Mouse (Mus musculus) MEL (cell line): ENCODE measurements at regions not wholly inside any gene's neighbourhood (a gene's known extent, or its start where the extent isn't known, plus 50 kb on each side); places are given as distances from the start of the nearest gene placed in this dataset.

Source experiments
- DNase-seq: peaks from one replicate; pipeline ENCODE4 v3.0.0; 2011; ENCODE audit warnings: low read depth, low spot score
- H3K27ac ChIP-seq: 2 replicates; pipeline ENCODE4 v1.5.1; 2012; ENCODE audit warnings: low read depth, mild to moderate bottlenecking, control low read depth, low read length, moderate library complexity; ENCODE audit not compliant: control insufficient read depth
- H3K27me3 ChIP-seq, 2 experiments: fragments of 150-350 bp in 1 of 2; sonication (generic) in 1 of 2; 2 replicates each; pipeline ENCODE4 v1.6.1; 2012; ENCODE audit warnings: low read length in 2 of 2, mild to moderate bottlenecking in 2 of 2, improper control_type of control experiment in 1 of 2, moderate library complexity in 1 of 2; ENCODE audit not compliant: insufficient read depth in 2 of 2, control insufficient read depth in 1 of 2
- H3K36me3 ChIP-seq, 2 experiments: 2 replicates each; pipeline ENCODE4 v1.6.1; 2012 to 2014; ENCODE audit warnings: low read length in 2 of 2, improper control_type of control experiment in 1 of 2, inconsistent platforms in 1 of 2, mild to moderate bottlenecking in 1 of 2; ENCODE audit not compliant: insufficient read depth in 2 of 2, control insufficient read depth in 1 of 2
- H3K4me1 ChIP-seq, 2 experiments: fragments of 150-350 bp in 1 of 2; sonication (generic) in 1 of 2; 2 replicates each; pipeline ENCODE4 v1.6.1; 2012; ENCODE audit warnings: low read length in 2 of 2, improper control_type of control experiment in 1 of 2, mild to moderate bottlenecking in 1 of 2; ENCODE audit not compliant: insufficient read depth in 2 of 2, control insufficient read depth in 1 of 2
- H3K4me3 ChIP-seq, 2 experiments: fragments of 150-350 bp in 1 of 2; sonication (generic) in 1 of 2; 2 replicates each; pipeline ENCODE4 v1.5.1; 2012; ENCODE audit warnings: low read depth in 2 of 2, low read length in 2 of 2, mild to moderate bottlenecking in 2 of 2, moderate library complexity in 2 of 2, control low read depth in 1 of 2, improper control_type of control experiment in 1 of 2; ENCODE audit not compliant: control insufficient read depth in 1 of 2, insufficient read depth in 1 of 2
- H3K79me2 ChIP-seq: 2 replicates; pipeline ENCODE4 v1.6.1; 2012; ENCODE audit warnings: mild to moderate bottlenecking, low read length, moderate library complexity; ENCODE audit not compliant: control insufficient read depth, poor library complexity, insufficient read depth
- H3K9ac ChIP-seq: 2 replicates; pipeline ENCODE4 v1.6.1; 2012; ENCODE audit warnings: low read depth, mild to moderate bottlenecking, control low read depth, low read length, moderate library complexity; ENCODE audit not compliant: control insufficient read depth, poor library complexity, severe bottlenecking
- H3K9me3 ChIP-seq: fragments of 150-350 bp; sonication (generic); replicated peaks from 2 replicates; pipeline ENCODE4 v1.6.1; 2012; ENCODE audit warnings: mild to moderate bottlenecking, low read length, improper control_type of control experiment, moderate library complexity; ENCODE audit not compliant: insufficient read depth
- E2F4 ChIP-seq: IDR thresholded peaks from 2 replicates; pipeline ENCODE4 v1.6.1; 2011; ENCODE audit warnings: low read depth, low read length, improper control_type of control experiment, borderline replicate concordance
- ELF1 ChIP-seq: IDR thresholded peaks from 2 replicates; pipeline ENCODE4 v1.6.1; 2014; ENCODE audit warnings: low read depth, mild to moderate bottlenecking, inconsistent platforms, low read length, improper control_type of control experiment, moderate library complexity
- GATA1 ChIP-seq: IDR thresholded peaks from 2 replicates; pipeline ENCODE4 v1.6.1; 2011; ENCODE audit warnings: low read depth, low read length, improper control_type of control experiment
- HCFC1 ChIP-seq: IDR thresholded peaks from 2 replicates; pipeline ENCODE4 v1.6.1; 2012; ENCODE audit warnings: low read depth, mild to moderate bottlenecking, inconsistent platforms, low read length, improper control_type of control experiment, moderate library complexity
- JUND ChIP-seq: IDR thresholded peaks from 2 replicates; pipeline ENCODE4 v1.6.1; 2011; ENCODE audit warnings: low read depth, mild to moderate bottlenecking, improper control_type of control experiment, low read length
- KAT2A ChIP-seq: conservative IDR thresholded peaks from 2 replicates; pipeline ENCODE4 v1.6.1; 2012; ENCODE audit warnings: low read depth, low read length, improper control_type of control experiment, inconsistent platforms
- MAFK ChIP-seq: IDR thresholded peaks from 2 replicates; pipeline ENCODE4 v1.6.1; 2011; ENCODE audit warnings: low read depth, mild to moderate bottlenecking, low read length, improper control_type of control experiment, borderline replicate concordance
- MAX ChIP-seq: IDR thresholded peaks from 2 replicates; pipeline ENCODE4 v1.6.1; 2011; ENCODE audit warnings: low read length, improper control_type of control experiment
- MAZ ChIP-seq: IDR thresholded peaks from 2 replicates; pipeline ENCODE4 v1.6.1; 2012; ENCODE audit warnings: low read depth, mild to moderate bottlenecking, inconsistent platforms, low read length, improper control_type of control experiment
- MEF2A ChIP-seq: IDR thresholded peaks from 2 replicates; pipeline ENCODE4 v1.6.1; 2014; ENCODE audit warnings: low read depth, mild to moderate bottlenecking, inconsistent platforms, low read length, improper control_type of control experiment; ENCODE audit not compliant: poor library complexity, insufficient replicate concordance, severe bottlenecking; ENCODE audit errors: extremely low read depth
- NELFE ChIP-seq: IDR thresholded peaks from 2 replicates; pipeline ENCODE4 v1.6.1; 2011; ENCODE audit warnings: low read depth, low read length, improper control_type of control experiment
- POLR2A ChIP-seq, 2 experiments: IDR thresholded peaks; 2 replicates each; pipeline ENCODE4 v1.6.1; 2011 to 2012; ENCODE audit warnings: low read length in 2 of 2, mild to moderate bottlenecking in 2 of 2, control low read depth in 1 of 2, improper control_type of control experiment in 1 of 2, low read depth in 1 of 2, moderate library complexity in 1 of 2; ENCODE audit not compliant: control insufficient read depth in 1 of 2, insufficient read depth in 1 of 2, poor library complexity in 1 of 2
- POLR2AphosphoS2 ChIP-seq: IDR thresholded peaks from 2 replicates; pipeline ENCODE4 v1.6.1; 2011; ENCODE audit warnings: low read length, improper control_type of control experiment
- POLR2AphosphoS5 ChIP-seq: IDR thresholded peaks from 2 replicates; pipeline ENCODE4 v1.6.1; 2012; ENCODE audit warnings: low read depth, borderline replicate concordance, mild to moderate bottlenecking, inconsistent platforms, low read length, moderate library complexity, mixed read lengths
- RAD21 ChIP-seq: IDR thresholded peaks from 2 replicates; pipeline ENCODE4 v1.6.1; 2011; ENCODE audit warnings: mild to moderate bottlenecking, low read depth, low read length, improper control_type of control experiment
- RCOR1 ChIP-seq: IDR thresholded peaks from 2 replicates; pipeline ENCODE4 v1.6.1; 2012; ENCODE audit warnings: low read depth, mild to moderate bottlenecking, inconsistent platforms, low read length, improper control_type of control experiment
- SIN3A ChIP-seq: IDR thresholded peaks from 2 replicates; pipeline ENCODE4 v1.6.1; 2012; ENCODE audit warnings: low read length, improper control_type of control experiment, inconsistent platforms
- SMC3 ChIP-seq: IDR thresholded peaks from 2 replicates; pipeline ENCODE4 v1.6.1; 2011; ENCODE audit warnings: low read depth, low read length, improper control_type of control experiment
- TBP ChIP-seq: IDR thresholded peaks from 2 replicates; pipeline ENCODE4 v1.8.0; 2011; ENCODE audit warnings: low read depth, low read length, improper control_type of control experiment
- UBTF ChIP-seq: IDR thresholded peaks from 2 replicates; pipeline ENCODE4 v1.6.1; 2012; ENCODE audit warnings: low read depth, mild to moderate bottlenecking, inconsistent platforms, low read length, improper control_type of control experiment, moderate library complexity, borderline replicate concordance; ENCODE audit not compliant: insufficient read depth
- USF1 ChIP-seq: IDR thresholded peaks from 2 replicates; pipeline ENCODE4 v1.6.1; 2014; ENCODE audit warnings: low read depth, mild to moderate bottlenecking, inconsistent platforms, low read length, improper control_type of control experiment, moderate library complexity
- USF2 ChIP-seq, 2 experiments: IDR thresholded peaks; 2 replicates each; pipeline ENCODE4 v1.6.1; 2011 to 2012; ENCODE audit warnings: improper control_type of control experiment in 2 of 2, low read length in 2 of 2, borderline replicate concordance in 1 of 2, inconsistent platforms in 1 of 2, low read depth in 1 of 2, mild to moderate bottlenecking in 1 of 2; ENCODE audit not compliant: insufficient read depth in 1 of 2
- ZKSCAN1 ChIP-seq: IDR thresholded peaks from 2 replicates; pipeline ENCODE4 v1.6.1; 2012; ENCODE audit warnings: low read depth, mild to moderate bottlenecking, inconsistent platforms, low read length, improper control_type of control experiment, moderate library complexity
- ZMIZ1 ChIP-seq: IDR thresholded peaks from 2 replicates; pipeline ENCODE4 v1.6.1; 2012; ENCODE audit warnings: low read depth, mild to moderate bottlenecking, inconsistent platforms, low read length, improper control_type of control experiment, moderate library complexity

DNA sequence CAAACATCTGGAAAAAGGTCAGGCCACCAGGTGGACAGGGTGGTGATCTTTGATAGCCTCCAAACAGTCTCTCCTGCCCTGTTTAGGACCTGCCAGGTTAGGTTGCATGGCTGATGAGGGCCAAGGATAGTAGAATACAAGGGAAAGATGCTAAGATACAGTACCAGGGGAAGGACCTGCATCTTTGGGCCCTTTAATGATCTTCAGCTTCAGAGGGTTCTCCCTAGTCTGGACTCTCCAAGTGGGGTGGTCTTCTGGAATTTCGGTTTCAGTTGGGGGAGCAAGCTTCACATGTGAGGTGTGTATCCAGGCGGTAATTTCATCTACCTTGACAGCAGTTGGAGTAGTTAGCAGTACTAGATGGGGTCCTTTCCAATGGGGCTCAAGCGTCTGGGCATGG is 316.6 kb upstream of the Meis1 start:
- no peaks in the 10 kb centered on the region for H3K79me2 ChIP-seq
- H3K36me3 ChIP-seq: no peaks in the 10 kb centered on the region
- no peak overlapping the region for H3K4me3 ChIP-seq
- DNase-seq: no peak
- no peaks in the 10 kb centered on the region for H3K4me1 ChIP-seq
- H3K9ac ChIP-seq: no peak overlapping the region
- H3K27me3 ChIP-seq: no peaks in the 10 kb centered on the region
- no peak overlapping the region for H3K27ac ChIP-seq
- H3K9me3 ChIP-seq: no peaks in the 10 kb centered on the region
- TF ChIP-seq E2F4 (no peak), ZKSCAN1 (no peak), USF1 (no peak), NELFE (no peak)

- no peaks in the 10 kb centered on the region for H3K79me2 ChIP-seq
- H3K9ac ChIP-seq: no peak overlapping the region
- TF ChIP-seq E2F4 (no peak), HCFC1 (no peak), TBP (no peak), MAZ (no peak)
- no peaks in the 10 kb centered on the region for H3K9me3 ChIP-seq
- no peak for DNase-seq
- H3K4me1 ChIP-seq: no peaks in the 10 kb centered on the region
- no peak overlapping the region for H3K4me3 ChIP-seq
- H3K27ac ChIP-seq: no peak overlapping the region
- H3K36me3 ChIP-seq: no peaks in the 10 kb centered on the region
- H3K27me3 ChIP-seq: no peaks in the 10 kb centered on the region; a peak in 2 of 4 replicates
Observed at GRCm38 (mm10) chr11:19339721-19340317, 321.0 kb upstream of the Meis1 start.

DNA sequence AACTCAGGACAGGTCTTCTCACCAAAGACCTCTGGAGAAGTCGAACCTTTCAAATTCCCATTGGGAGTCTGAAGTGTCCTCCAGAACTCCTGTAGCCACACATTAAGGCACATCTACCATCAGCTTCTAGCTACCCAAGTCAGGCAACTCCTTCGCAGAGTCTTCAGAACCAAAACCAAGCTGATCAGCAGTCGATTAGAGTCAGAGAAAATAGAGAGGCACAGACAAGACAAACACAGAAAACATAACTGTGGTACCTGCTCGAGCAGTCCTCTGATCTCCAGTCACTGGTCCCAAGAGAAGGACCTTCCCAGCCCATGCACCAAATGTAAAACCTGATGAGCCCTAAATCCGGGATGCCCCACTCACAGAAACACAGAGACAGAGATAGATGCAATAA is 322.1 kb upstream of the Meis1 start:
- Histone ChIP-seq H3K36me3 (no peaks in the 10 kb centered on the region), H3K27ac (no peak overlapping the region), H3K9ac (no peak overlapping the region), H3K9me3 (no peaks in the 10 kb centered on the region), H3K27me3 (no peaks in the 10 kb centered on the region; a peak in 2 of 4 replicates), H3K79me2 (no peaks in the 10 kb centered on the region)
- no peak for DNase-seq
- TF ChIP-seq RAD21 (no peak), SIN3A (no peak), RCOR1 (no peak), ZMIZ1 (no peak), UBTF (no peak), MAZ (no peak), MAFK (no peak), KAT2A (no peak), MAX (no peak), E2F4 (no peak), ELF1 (no peak), USF2 (IDR thresholded peaks at IDR 0.05; ENCODE audit: borderline replicate concordance in 1 of 2, insufficient read depth in 1 of 2, low read depth in 1 of 2, low read length in 2 of 2) (no peak), POLR2AphosphoS2 (no peak), GATA1 (no peak), ZKSCAN1 (no peak), MEF2A (no peak), SMC3 (no peak), JUND (no peak), POLR2A (IDR thresholded peaks at IDR 0.05; ENCODE audit: control insufficient read depth in 1 of 2, insufficient read depth in 1 of 2, low read depth in 1 of 2, low read length in 2 of 2, poor library complexity in 1 of 2) (no peak), POLR2AphosphoS5 (no peak)
- TF ChIP-seq, all 39 proteins: peak for 0
- no peak overlapping the region for H3K4me3 ChIP-seq
- H3K4me1 ChIP-seq: no peaks in the 10 kb centered on the region
